Mouse (Mus musculus) hindbrain, embryonic 10.5 days (tissue): ENCODE measurements at regions not wholly inside any gene's neighbourhood (a gene's known extent, or its start where the extent isn't known, plus 50 kb on each side); places are given as distances from the start of the nearest gene placed in this dataset.

Experiments
- DNase-seq: peaks from one replicate; pipeline ENCODE4 v3.0.0-alpha.2; 2017; ENCODE audit warnings: low spot score
- H3K27ac ChIP-seq: fragments of 300-500 bp; sonication (generic); 2 replicates; pipeline ENCODE4 v1.5.1; 2016; ENCODE audit warnings: mild to moderate bottlenecking, moderate library complexity
- H3K27me3 ChIP-seq: fragments of 300-500 bp; sonication (generic); 2 replicates; pipeline ENCODE4 v1.6.1; 2016; ENCODE audit warnings: mild to moderate bottlenecking; ENCODE audit not compliant: poor library complexity, insufficient read depth, severe bottlenecking
- H3K36me3 ChIP-seq: fragments of 300-500 bp; sonication (generic); 2 replicates; pipeline ENCODE4 v1.6.1; 2016; ENCODE audit warnings: mild to moderate bottlenecking, moderate library complexity
- H3K4me1 ChIP-seq: fragments of 300-500 bp; sonication (generic); replicated peaks from 2 replicates; pipeline ENCODE4 v1.6.1; 2016; ENCODE audit warnings: mild to moderate bottlenecking
- H3K4me3 ChIP-seq: fragments of 300-500 bp; sonication (generic); 2 replicates; pipeline ENCODE4 v1.5.1; 2016; ENCODE audit warnings: mild to moderate bottlenecking, moderate library complexity
- H3K9me3 ChIP-seq: fragments of 300-500 bp; sonication (generic); 2 replicates; pipeline ENCODE4 v1.6.1; 2016; ENCODE audit warnings: mild to moderate bottlenecking, moderate library complexity
- WGBS: fragments of 180-500 bp; shearing (Covaris S2); methylation state at CpG from one replicate; pipeline ENCODE4 v1.1.7; 2016; 5-methylcytosine and 5-hydroxymethylcytosine counted together

GRCm38 (mm10) chr8:25326257-25326656 lies 502.1 kb upstream of the Adam5 start:
- Histone ChIP-seq H3K27me3 (peaks cover 14% of the 10 kb centered on the region; the same call in 1 of the 2 replicates), H3K4me3 (no peak overlapping the region), H3K36me3 (no peaks in the 10 kb centered on the region), H3K9me3 (no peaks in the 10 kb centered on the region), H3K4me1 (peaks cover 6% of the 10 kb centered on the region), H3K27ac (no peak overlapping the region)
- no peak for DNase-seq
- WGBS, result 67% methylated on average over 12 of the region's 12 CpGs

DNA sequence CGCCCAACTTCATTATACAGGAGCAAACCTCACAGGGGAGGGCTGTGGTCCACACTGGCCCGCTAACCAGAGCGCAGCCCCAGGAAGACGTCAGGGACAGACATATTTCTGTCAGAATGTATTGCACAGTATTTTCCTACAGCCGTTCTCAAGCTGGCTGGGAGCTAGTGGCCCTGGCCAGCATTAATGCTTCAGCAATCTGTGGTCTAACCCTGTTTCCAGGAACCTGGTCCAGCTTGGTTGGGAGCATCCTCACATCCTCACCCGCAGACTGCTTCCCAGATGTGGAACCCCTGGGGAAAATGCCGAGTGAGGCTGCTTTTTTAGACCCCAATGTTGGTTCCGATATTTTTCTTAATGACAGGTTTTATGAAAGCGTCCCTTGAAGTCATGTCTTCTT lies 500.6 kb upstream of the Adam5 start:
- WGBS, result 92% methylated on average over 9 of the region's 9 CpGs

GRCm38 (mm10) chr8:25323643-25324420 lies 499.7 kb upstream of the Adam5 start:
- no peaks in the 10 kb centered on the region for H3K36me3 ChIP-seq
- H3K4me1 ChIP-seq, result no peaks in the 10 kb centered on the region; the same call in 1 of the 2 replicates
- H3K27me3 ChIP-seq, result peaks cover 14% of the 10 kb centered on the region; the same call in 1 of the 2 replicates
- 0 out of 2 replicates have a peak, but pooled peaks cover 4% of the 10 kb centered on the region for H3K9me3 ChIP-seq
- no peak for DNase-seq
- WGBS, result 56% methylated on average over 19 of the region's 19 CpGs
- no peak overlapping the region for H3K4me3 ChIP-seq
- no peak overlapping the region for H3K27ac ChIP-seq

More for the DNA sequence above, 500.6 kb upstream of the Adam5 start:
- Histone ChIP-seq H3K36me3 (no peaks in the 10 kb centered on the region), H3K4me1 (peaks cover 5% of the 10 kb centered on the region), H3K27me3 (peaks cover 14% of the 10 kb centered on the region; the same call in 1 of the 2 replicates), H3K4me3 (no peak overlapping the region), H3K27ac (no peak overlapping the region), H3K9me3 (0 out of 2 replicates have a peak, but pooled peaks cover 4% of the 10 kb centered on the region)
- no peak for DNase-seq

GRCm38 (mm10) chr8:25316383-25316782 lies 492.2 kb upstream of the Adam5 start:
- Histone ChIP-seq H3K27me3 (no peaks in the 10 kb centered on the region), H3K4me3 (no peak overlapping the region), H3K4me1 (peaks cover 7% of the 10 kb centered on the region), H3K9me3 (0 out of 2 replicates have a peak, but pooled peaks cover 4% of the 10 kb centered on the region), H3K27ac (no peak overlapping the region), H3K36me3 (no peaks in the 10 kb centered on the region)
- WGBS, result 89% methylated on average over 4 of the region's 4 CpGs
- no peak for DNase-seq

GRCm38 (mm10) chr8:25311811-25312533 lies 487.8 kb upstream of the Adam5 start:
- no peaks in the 10 kb centered on the region for H3K27me3 ChIP-seq
- DNase-seq, result no peak
- no peaks in the 10 kb centered on the region for H3K36me3 ChIP-seq
- H3K4me3 ChIP-seq, result no peak overlapping the region
- H3K9me3 ChIP-seq, result no peaks in the 10 kb centered on the region
- 55% methylated on average over 12 of the region's 12 CpGs for WGBS
- H3K27ac ChIP-seq, result peak overlapping the region; percentile 16; the same call in 1 of the 2 replicates
- peaks cover 18% of the 10 kb centered on the region for H3K4me1 ChIP-seq

GRCm38 (mm10) chr8:25307956-25308355 lies 483.8 kb upstream of the Adam5 start:
- Histone ChIP-seq H3K36me3 (no peaks in the 10 kb centered on the region), H3K27ac (no peak overlapping the region), H3K4me1 (peaks cover 20% of the 10 kb centered on the region), H3K9me3 (no peaks in the 10 kb centered on the region), H3K4me3 (no peak overlapping the region), H3K27me3 (no peaks in the 10 kb centered on the region)
- 88% methylated on average over 4 of the region's 4 CpGs for WGBS
- no peak for DNase-seq

GRCm38 (mm10) chr8:25307511-25307910 lies 483.3 kb upstream of the Adam5 start:
- Histone ChIP-seq H3K4me1 (peaks cover 20% of the 10 kb centered on the region), H3K27ac (no peak overlapping the region), H3K27me3 (no peaks in the 10 kb centered on the region), H3K9me3 (no peaks in the 10 kb centered on the region), H3K36me3 (no peaks in the 10 kb centered on the region), H3K4me3 (no peak overlapping the region)
- 89% methylated on average over 11 of the region's 11 CpGs for WGBS
- no peak for DNase-seq

DNA sequence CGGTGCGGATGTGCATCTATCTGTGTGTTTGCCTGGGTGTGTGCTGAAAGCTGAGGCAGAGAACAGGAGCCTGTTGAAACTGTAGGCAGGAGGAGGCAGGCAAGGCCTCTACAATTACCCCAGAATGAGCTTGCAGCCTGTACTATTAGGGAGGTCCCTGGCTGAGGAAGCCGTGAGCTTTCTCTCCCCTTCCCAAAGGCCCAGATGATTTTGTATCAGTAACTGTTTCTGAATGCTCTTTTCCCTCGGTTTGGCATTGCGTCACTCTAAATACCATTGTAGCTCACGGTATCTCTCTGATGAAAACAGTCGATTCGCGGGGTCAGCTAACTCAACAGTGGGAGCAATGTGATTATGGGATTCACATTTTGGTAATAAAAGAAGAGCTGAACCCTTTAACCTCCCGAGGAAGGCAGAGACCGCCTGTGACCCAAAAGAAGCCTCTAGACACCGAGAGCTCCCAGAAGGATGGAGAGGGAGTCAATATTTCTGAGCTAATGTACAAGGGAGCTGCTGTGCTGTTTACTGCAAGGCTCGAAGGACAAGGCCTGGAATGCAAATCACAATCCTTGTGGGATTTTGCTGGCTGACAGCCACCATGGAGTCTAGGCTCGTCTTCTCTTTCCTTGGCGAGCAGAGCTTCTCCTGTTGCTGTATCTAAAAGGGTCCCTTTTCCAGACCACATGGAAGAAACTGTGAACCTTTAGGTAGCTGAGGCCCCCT lies 482.8 kb upstream of the Adam5 start:
- H3K27ac ChIP-seq, result no peak overlapping the region
- 80% methylated on average over 15 of the region's 15 CpGs for WGBS
- no peak for DNase-seq

More for the DNA sequence above, 482.8 kb upstream of the Adam5 start:
- Histone ChIP-seq H3K4me1 (peaks cover 16% of the 10 kb centered on the region; the same call in 1 of the 2 replicates), H3K9me3 (no peaks in the 10 kb centered on the region), H3K27me3 (no peaks in the 10 kb centered on the region), H3K4me3 (no peak overlapping the region), H3K36me3 (no peaks in the 10 kb centered on the region)
